Mouse (Mus musculus): ENCODE measurements around the gene Dazap2.
"Not testable (repeated sequence)": the region's sequence is repeated elsewhere in the genome, so short reads cannot be mapped to it uniquely, and the experiment has no call there.

Gene Dazap2

DNA sequence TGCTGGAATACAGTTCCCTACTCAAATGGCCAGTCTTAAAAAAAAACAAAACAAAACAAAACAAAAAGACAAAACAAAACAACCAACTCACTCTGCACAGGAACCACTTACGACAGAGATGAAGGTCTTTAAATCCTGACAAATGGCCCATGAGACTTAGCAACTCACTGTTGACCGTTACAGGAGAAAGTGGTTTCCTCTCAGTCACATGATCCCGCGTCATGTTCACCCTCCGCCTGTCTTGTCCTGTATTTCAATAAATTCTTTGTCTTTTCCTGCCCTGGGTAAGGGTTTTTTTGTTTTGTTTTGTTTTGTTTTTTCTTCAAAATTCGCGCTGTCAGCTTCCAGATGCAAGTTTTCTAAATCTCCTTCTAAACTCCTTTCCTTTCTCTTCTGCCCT is 3.2 kb upstream of the Dazap2 start:
- no peak for DNase-seq (ENCODE audit: low spot score in 2 of 2)

DNA sequence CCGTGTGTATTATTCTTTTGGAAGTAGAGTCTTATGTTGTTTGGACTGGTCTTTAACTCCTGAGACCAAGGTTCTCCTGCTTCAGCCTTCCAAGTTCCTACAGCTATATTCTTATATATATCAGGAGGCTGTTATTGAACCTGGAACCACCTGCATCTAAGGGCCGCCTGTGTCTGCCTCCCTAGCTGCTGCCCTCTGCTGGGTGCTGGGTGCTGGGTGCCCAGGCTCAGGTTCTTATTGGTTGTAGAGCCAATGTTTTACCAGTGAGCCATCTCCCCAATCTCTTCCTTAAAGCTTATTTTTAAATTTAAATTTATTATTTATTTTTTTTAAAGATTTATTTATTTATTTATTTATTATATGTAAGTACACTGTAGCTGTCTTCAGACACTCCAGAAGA is 2.7 kb upstream of the Dazap2 start:
- DNase-seq (ENCODE audit: low spot score in 2 of 2) = no peak

DNA sequence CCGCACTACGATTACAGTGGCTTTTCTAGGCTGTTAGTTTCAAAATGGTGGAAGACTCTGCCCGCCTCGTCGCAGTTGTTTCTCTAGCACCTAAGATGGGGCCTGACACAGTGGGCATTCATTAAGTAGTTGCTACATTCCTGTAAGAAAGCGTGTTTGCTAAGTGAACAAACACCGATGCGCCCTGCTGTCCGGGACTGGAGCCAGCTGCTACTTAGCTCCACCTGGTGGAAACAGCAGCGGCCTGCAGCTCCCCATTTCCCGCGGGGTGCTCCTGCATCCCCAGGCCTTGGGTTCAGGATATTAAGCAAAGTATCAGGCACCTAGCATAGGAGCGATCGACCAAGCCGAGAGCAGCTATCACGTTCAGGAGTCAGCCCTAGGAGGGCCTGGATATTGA is 1.6 kb upstream of the Dazap2 start:
- DNase-seq (ENCODE audit: low spot score in 2 of 2) = peak; percentile 59 to 68

DNA sequence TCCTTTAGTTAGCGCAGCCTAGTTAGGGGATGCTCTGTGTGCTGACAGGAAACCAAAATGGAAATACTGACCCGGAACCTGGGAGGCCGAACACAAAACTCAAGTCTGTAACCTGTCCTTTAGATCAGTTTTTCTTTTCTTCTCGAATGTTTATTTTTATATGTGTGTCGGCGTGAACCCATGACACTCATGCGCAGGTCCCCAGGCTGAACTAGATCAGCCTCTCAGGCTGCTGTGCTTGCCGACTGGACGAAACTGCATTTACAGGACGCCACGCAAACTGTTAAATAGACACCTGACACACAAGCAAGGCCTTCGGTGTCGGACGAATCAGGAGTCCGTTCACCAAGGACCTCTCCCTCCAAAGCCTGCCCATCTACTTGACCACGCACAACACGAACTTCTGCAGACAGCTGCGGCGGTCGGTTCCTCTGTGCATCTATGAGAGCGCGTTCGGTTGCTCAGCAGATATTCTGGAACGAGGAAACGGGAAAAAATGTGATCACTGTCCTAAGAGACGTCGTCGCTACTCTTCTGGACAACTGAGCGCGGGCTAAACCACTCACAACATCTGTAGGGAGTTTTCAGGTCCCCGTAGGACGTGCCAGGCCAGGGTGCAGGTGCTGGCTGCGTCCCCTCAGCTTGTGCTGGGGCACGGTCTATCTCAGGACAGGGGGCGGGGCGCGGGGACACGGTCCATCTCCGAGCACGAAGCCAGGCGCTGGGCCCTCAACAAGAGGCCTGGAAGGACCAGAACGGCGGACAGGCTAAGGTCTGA is 742 bp upstream of the Dazap2 start:
- peak in 1 of 2 experiments; percentile 49 for DNase-seq (ENCODE audit: low spot score in 2 of 2)

DNA sequence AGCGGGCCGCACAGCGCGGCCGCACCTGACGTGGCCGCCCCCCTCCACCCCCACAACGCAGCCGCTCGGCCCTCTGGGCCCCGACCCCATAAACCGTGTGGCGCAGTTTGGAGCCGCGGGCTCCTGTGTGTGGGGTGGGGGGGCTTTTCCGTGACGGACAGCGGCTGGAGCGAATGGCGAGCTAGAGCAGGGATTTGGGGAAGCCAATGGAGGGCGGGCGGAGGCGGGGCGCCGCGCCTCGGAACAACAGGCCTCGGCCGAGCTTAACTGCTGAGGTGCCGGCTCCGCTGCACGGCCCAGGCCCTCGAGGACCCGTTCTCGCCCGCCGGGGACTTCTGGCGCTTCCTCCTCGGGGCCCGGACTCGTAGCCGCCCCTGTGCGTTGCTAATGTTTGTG is 674 bp downstream of the Dazap2 start:
- peak; percentile 76 to 84 for DNase-seq (ENCODE audit: low spot score in 2 of 2)

DNA sequence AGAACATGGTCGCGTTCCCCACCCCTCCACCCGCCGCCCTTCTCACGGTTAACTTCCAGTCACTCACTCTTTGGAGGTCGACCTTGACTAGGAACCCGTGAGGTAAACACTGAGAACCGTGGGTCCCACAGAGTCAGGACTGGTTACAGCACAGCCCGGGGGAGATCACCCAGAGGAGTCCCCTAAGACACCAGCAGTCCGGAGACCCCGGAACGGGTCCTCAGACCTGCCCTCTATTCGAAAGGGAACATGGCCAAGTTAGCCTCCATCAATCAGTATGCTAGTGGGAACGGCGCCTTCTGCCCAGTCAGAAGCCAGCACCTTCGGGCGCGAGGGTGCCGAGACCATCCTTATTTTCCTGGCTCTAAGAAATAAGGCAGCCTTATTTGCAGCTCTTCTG is 1.1 kb downstream of the Dazap2 start:
- DNase-seq (ENCODE audit: low spot score in 2 of 2) = no peak

DNA sequence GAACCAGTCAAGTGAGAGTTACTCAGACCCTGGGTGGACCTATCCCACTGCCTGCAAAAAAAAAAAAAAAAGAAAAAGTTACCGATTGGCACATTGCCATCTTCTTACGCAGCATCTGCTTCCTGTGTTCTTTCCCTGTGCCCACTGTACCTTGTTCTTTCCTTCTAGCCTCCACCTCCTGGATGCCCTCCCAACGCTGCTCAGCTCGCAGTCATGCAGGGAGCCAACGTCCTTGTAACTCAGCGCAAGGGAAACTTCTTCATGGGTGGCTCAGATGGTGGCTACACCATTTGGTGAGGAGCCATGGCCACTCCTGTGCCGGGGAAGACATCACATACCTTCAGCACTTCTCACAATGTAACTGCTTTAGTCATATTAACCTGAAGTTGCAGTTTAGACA is 4.1 kb downstream of the Dazap2 start:
- DNase-seq (ENCODE audit: low spot score in 2 of 2) = no peak

DNA sequence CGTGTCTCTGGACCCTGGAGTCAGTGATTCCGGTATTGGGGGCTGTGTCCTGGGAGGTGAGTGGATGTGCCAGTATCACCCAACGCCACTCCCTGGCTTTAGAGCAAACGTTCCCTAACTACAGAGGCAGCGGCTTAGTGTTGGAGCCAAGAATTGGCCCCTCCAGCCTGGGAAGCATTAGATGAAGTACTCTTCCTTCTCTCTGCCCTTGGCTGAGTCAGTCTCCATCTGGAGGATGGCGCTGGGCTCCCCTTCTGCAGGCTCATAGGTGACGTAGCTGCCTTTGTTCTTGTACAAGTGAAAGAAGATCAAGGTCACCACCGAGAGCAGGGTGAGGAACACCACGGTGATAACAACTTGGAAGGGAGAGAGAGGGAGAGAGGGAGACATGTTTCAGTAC is 6.5 kb downstream of the Dazap2 start:
- DNase-seq (ENCODE audit: low spot score in 2 of 2) = not testable (repeated sequence)

DNA sequence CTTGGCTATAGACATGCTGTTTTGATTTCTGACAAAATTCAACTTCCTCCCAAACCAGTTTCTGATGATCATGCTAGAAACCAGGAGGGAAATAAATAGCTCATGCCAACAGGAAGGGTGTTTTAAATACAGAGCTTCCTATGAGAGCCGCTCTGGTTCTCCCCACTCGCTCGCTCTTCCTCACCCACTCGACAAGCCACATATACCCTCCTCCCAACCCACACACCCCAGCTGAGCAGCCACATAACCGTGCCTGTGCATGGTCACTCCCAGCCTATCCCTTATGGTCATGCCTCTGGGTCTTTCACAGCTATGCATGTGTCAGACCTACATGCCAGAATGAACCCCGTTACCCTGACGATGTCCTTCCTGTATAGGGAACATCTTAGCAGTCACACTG is 7.0 kb downstream of the Dazap2 start:
- DNase-seq (ENCODE audit: low spot score in 2 of 2) = peak in 1 of 2 experiments; percentile 19

DNA sequence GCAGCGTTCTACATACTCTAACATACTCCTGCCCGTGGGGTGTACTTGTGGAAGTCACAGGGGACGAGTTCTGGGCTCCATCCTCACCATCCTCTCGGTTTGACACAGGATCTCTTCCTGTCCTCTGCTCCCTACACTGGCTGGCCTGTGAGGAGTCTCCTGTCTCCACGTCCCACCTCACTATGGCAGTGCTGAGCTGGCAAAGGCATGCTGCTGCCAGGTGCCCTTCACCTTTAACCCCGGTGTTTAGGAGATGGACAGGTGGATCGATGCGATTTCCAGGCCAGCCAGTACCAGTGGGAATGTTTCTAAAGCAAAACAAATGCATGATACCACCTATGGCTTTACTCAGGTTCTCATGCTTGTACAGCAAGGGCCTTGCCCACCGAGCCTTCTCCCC is 8.6 kb downstream of the Dazap2 start:
- no peak for DNase-seq (ENCODE audit: low spot score in 2 of 2)

DNA sequence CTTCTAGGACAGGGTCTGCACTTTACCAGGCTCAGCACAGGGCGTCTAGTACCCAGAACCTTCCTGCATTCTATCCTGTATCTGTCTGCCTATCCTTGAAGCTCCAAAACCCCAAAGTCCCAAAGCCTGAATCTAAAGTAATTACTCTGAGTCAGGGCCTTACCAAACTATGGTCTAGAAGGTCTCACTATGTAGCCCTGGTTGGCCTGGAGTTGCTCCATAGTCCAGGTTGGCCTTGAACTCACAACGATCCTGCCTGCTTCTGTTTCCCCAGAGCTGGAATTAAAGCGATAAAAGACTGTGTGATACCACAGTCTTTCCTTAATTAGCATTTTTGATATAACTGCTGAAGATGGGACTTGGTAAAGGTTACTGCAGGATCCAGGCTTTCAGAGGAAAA is 9.3 kb downstream of the Dazap2 start:
- no peak for DNase-seq (ENCODE audit: low spot score in 2 of 2)

DNA sequence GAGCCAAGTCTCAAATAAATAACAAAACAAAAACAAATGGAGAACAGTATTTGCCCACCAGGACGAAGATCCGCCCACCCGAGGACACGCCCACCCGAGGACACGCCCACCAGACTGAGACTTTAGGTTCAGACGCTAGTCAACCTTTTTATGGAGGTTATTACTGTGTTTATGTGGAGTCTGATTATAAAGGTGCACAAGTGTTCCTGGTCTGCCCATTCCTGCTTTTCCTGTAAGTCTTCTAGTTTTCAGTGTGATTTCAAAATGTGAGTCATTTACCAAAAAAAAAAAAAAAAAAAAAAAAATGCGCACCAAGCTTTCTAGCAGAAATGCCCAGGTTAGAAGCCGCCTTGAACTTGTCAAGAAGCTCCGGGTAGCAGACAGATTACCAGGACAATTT is 12.1 kb downstream of the Dazap2 start:
- no peak for DNase-seq (ENCODE audit: low spot score in 2 of 2)

DNA sequence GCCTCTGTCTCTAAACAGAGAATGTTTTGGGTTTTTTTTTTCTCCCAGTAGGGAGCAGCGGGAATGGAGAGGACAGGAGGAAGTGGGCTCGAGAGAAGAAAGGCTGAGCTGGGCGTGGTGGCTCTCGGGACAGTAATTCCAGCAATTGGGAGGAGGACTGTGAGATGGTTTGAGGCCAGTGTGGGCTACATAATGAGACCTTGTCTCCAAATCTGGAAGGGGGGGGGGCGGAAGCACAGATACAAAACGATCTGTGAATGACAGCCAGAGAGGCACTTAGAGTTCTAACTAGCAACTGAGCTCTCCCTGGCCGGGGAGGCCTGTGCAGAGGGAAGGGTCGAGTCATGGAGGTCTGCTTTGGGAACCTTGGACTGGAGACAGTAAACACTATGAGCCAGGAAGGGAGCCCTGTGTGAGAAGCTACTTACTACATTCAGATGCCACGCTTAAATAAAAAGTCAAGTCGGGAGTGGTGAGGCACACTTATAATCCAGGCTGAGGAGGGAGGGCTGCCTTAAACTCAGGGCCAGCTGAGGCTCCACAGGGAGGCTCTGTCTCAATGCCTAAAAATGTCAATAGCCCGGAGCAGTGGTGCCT is 12.7 kb downstream of the Dazap2 start:
- DNase-seq (ENCODE audit: low spot score in 2 of 2) = no peak

DNA sequence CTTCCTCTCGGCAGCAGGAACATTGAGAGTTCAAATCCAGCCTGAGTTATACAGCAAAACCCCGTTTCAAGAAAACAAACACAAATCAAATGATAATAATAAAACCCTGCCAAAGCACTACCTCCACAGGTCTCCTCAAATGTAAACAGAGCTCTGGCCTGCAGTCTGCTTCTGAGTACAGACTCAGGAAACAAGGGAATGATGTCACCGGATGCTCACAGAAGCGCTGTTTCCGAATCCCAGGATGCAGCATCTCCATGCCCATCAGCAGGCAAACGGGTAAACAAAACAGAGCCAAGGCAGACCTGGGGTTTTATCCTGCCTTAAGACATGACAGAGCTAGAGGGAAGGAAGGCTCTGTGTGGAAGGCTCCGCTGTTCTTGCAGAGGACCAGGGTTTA is 13.6 kb downstream of the Dazap2 start:
- no peak for DNase-seq (ENCODE audit: low spot score in 2 of 2)

DNA sequence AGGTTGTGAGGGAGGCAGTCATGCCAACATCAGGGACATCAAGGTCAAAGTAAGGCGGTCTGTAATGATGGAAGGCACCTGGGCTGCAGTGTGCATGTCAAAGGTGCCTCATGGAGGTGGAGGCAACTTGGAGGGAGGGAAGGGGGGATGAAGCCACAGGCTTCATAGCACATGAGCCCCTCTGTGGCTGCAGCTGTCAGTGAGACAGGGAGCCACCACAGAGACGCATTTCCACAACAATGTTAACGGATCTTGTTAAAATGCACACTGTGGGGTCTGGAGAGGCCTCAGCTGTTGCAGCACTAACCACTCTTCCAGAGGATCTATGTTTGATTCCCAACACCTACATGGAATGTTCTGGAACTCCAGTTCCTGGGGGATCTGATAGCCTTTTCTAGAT is 15.0 kb downstream of the Dazap2 start:
- DNase-seq (ENCODE audit: low spot score in 2 of 2) = no peak

DNA sequence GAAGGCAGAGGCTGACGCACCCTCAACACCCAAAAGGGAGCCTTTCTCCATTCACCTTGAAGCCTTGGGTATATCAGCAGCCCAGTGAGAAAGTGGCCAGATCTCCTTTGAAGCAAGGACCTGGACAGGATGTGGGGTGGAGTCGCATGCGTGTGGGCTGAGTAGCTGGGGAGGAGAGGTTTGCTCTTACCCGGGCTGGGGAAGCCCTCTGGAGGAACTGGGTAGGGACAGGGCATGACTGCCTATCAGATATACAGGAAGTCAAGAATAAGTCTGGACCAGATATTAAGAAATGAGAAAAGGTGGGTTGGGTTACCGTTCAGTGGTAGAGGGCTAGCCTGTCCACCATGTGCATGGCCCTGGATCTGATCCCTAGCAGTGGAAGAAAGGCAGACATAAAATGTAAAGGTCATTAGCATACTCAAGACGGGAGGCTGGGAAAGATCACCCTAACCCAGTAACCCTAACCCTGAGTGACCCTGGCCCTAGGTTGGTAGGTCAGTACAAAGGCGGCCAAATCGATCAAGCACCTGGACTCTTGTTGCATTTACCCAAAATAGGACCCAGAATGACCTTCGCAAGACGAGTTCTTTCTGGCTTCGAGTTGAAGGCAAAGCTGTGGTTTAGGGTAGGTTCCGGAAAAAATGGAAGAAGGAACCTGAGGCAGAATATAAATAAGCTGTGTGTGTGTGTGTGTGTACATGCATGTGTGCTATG is 16.5 kb downstream of the Dazap2 start:
- DNase-seq (ENCODE audit: low spot score in 2 of 2) = no peak

DNA sequence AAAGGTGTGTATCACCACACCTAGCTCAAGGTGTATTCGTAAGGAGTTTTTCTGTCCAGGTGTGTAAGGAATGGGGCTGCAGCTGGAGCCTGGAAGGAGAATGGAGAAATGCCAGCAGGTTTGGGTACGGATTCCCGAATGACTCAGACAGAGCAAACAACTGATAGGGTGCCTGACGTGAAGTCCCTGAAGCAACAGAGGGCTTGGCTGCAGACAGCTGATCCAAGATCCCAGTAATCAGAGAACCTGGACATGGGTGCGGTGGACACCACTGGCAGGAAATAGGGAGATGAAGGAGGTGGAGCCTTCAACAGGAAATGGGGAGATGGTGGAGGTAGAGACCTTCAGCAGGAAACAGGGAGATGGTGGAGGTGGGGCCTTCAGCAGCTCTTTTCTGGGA is 17.2 kb downstream of the Dazap2 start:
- no peak for DNase-seq (ENCODE audit: low spot score in 2 of 2)

DNA sequence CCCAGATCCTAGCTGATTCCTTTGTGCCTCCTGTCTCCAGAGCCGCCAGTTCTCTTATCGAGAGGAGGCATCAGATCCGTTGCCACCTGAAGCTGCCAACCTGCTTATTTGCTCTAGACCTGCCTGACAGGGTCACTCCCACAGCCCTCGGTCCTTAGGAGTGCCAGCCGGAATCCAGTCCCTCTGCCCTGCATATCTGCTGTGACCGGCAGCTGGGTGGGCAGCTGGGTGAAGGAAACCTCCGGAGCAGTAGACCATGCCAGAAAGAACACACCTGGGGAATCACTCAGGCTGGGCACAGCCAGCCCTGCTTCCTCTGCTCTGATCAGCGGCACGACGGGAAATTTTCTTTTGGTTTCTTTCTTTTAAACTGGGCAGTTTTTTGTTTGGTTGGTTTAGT is 18.2 kb downstream of the Dazap2 start:
- no peak for DNase-seq (ENCODE audit: low spot score in 2 of 2)

DNA sequence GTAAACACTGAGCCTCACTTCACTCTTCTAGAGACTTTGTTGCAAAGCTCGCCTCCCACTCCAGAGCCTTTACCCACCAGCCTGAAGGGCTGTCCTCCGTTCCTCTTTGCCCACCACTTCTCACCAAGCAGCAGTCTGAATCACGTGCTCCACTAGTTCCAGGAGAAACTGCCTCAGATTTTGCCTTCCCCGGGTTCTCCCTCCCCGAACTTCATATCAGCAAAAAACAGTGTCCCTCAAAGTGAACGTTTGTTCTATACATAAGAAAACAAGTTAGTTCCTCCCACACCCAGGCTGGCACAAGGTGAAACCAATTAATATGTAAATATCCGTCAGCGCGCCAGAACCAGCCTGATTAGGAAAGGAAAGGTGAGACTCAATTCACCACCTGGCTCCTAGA is 20.1 kb downstream of the Dazap2 start:
- DNase-seq (ENCODE audit: low spot score in 2 of 2) = no peak

DNA sequence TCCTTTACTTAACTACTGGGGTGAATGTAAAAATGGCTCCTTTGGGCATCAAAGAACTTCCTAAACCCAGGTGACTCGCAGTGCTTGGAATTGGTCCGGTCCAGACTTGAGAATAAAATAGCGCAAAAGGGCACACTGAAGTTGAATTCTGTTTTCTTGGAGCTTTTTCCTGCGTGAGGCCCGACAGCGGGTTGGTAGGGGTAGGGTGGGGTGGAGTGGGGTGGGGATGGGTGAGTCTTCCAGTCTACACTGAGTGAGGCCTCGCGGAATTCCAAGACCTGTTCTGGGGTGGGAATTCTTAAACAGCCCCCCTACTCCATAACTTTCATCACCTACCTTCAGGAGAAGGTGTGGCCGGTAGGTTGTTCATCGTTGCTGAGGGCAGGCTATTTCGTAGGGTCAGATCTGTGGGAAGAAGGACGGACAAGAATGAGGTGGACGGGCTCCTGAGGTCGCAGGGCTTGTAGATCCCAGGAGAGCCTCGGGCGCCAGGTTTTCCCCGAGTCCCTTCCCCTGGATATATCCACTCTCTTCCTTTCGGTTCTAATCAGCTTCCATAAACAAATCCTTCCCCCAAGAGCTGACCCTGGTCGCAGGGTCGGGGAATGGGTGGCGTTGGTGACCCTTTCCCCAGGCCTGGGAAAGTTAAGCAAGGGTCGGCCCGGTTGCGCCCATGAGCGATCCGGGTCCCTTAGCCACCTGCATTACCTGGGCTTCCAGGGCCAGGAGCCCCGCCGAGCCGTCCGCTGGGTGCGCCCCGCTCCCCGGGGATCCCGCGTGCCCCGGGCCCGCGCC is 20.9 kb downstream of the Dazap2 start:
- no peak for DNase-seq (ENCODE audit: low spot score in 2 of 2)

DNA sequence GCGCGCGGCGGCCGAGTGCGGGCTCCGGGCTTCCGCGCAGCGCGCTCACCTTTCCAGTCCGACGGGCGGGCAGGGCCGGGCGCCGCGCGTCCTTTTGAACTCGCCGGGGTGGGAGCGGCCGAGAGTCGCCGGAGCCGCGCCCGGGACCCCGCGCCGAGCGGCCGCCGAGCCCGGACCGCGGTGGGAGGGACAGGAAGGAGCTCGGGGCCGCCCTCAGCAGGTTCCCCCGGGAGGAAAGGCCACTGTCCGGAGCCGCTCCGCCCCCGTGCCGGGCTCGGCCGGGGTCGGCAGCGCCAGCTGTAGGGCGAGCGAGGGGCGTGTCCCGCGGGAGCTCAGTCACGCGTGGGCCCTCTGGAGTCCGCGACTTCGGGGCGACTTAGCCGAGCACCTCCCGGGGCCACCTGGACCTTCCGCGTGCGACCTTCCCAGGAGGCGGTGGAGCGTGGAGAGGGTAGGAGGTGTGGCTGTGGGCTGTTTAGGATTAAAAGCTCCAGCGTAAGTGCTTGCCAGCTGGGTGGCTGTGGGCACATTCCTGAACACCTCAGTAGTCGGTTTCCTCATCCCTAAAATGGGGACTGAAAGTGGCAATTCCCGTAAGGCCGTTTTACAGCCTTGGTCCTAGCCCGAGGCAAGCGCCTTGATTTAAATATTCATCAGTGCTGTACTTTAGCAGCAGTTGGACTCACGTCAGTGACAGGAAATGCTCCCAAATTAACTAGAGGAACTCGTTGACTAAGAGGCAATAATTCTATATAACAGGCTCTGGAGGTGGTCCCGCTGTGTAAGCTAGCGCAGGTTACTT is 21.8 kb downstream of the Dazap2 start, which contains the start of gene Smagp:
Gene Smagp (minus strand): TSS at position 241 of the 802 bp plus-strand sequence.
- no peak for DNase-seq (ENCODE audit: low spot score in 2 of 2)
